Mouse (Mus musculus) G1E-ER4 (cell line): Measurements from ENCODE around the gene Hist1h2af. TPM values are rescaled to one million over a fixed set of nuclear protein-coding genes. Genes with fewer than 3 reads are reported as not detected.
"Not testable (repeated sequence)": the region's sequence is repeated elsewhere in the genome, so short reads cannot be mapped to it uniquely, and the experiment has no call there.

ENCODE experiments used
- GATA1 ChIP-seq: IDR thresholded peaks from one replicate; pipeline ENCODE4 v1.8.0; 2012; ENCODE audit warnings: low read length, inconsistent platforms
- polyA plus RNA-seq: library from polyadenylated mRNA; stranded (reverse); fragments of >175 nt; gene quantifications from 2 replicates; pipeline ENCODE4 v1.2.3, GENCODE M21; 2012

Gene Hist1h2af
- polyA plus RNA-seq, 1 experiment: 3,312 TPM

- TF ChIP-seq GATA1: no peak
Measured at GRCm38 (mm10) chr13:23562699-23563462, 29.2 kb downstream of the Hist1h2af start.

- TF ChIP-seq GATA1: no peak
Measured at GRCm38 (mm10) chr13:23564482-23564881, 30.8 kb downstream of the Hist1h2af start.

- TF ChIP-seq GATA1: no peak
Measured at GRCm38 (mm10) chr13:23571022-23571503, 37.4 kb downstream of the Hist1h2af start, which contains the start of the genes Hist1h2ae and Hist1h2bg. Gene Hist1h2ae (minus strand): TSS chr13:23571220. Gene Hist1h2bg (plus strand): TSS chr13:23571396.

GRCm38 (mm10) chr13:23572218-23573033, 38.7 kb downstream of the Hist1h2af start:
- TF ChIP-seq GATA1: no peak

GRCm38 (mm10) chr13:23573898-23574524, 40.3 kb downstream of the Hist1h2af start, which contains the start of the genes Hist1h2bf and Hist1h2ad:
Gene Hist1h2bf (minus strand): TSS chr13:23574196.
Gene Hist1h2ad (plus strand): TSS chr13:23574381.
- not testable (repeated sequence) for TF ChIP-seq GATA1

GRCm38 (mm10) chr13:23575271-23575851, 41.7 kb downstream of the Hist1h2af start, which contains the start of gene Hist1h3d:
Gene Hist1h3d (plus strand): TSS chr13:23575763.
- no peak for TF ChIP-seq GATA1

- no peak for TF ChIP-seq GATA1
Measured at GRCm38 (mm10) chr13:23576351-23576881, 42.7 kb downstream of the Hist1h2af start.

GRCm38 (mm10) chr13:23576906-23577639, 43.4 kb downstream of the Hist1h2af start:
- no peak for TF ChIP-seq GATA1

- TF ChIP-seq GATA1: no peak
Measured at GRCm38 (mm10) chr13:23577835-23578234, 44.1 kb downstream of the Hist1h2af start.

GRCm38 (mm10) chr13:23581408-23582218, 47.9 kb downstream of the Hist1h2af start, which contains the start of gene Hist1h4d:
Gene Hist1h4d (plus strand): TSS chr13:23581598.
- no peak for TF ChIP-seq GATA1

- TF ChIP-seq GATA1: no peak
Measured at GRCm38 (mm10) chr13:23582219-23583056, 48.7 kb downstream of the Hist1h2af start.

GRCm38 (mm10) chr13:23583387-23584068, 49.8 kb downstream of the Hist1h2af start:
- no peak for TF ChIP-seq GATA1

Other genes starting within 250 kb of the Hist1h2af start
- 0.73 and 0.85 TPM in 2 replicates for gene Zfp322a, start 164.7 kb upstream of the Hist1h2af start, polyA plus RNA-seq
- gene Abt1, start 110.0 kb upstream of the Hist1h2af start, polyA plus RNA-seq: 9.3 and 9.8 TPM in 2 replicates
- 2.4 and 4.2 TPM in 2 replicates for gene Btn1a1, start 68.0 kb upstream of the Hist1h2af start, polyA plus RNA-seq
- gene Btn2a2, start 45.0 kb upstream of the Hist1h2af start, polyA plus RNA-seq: not detected in 2 replicates
- gene Hist1h4h, start 2.9 kb upstream of the Hist1h2af start, polyA plus RNA-seq: 18.1 and 20.2 TPM in 2 replicates
- 17.3 and 23.2 TPM in 2 replicates for gene Hist1h3g, start 1.5 kb downstream of the Hist1h2af start, polyA plus RNA-seq
- 1.7 and 2.5 TPM in 2 replicates for gene Hist1h2bh, start 9.5 kb downstream of the Hist1h2af start, polyA plus RNA-seq
- gene Hist1h3f, start 10.1 kb downstream of the Hist1h2af start, polyA plus RNA-seq: 5.7 and 6.3 TPM in 2 replicates
- gene Hist1h4f, start 17.7 kb downstream of the Hist1h2af start, polyA plus RNA-seq: 18.7 and 20.6 TPM in 2 replicates
- gene Hist1h1d, start 19.4 kb downstream of the Hist1h2af start, polyA plus RNA-seq: 0.81 and 0.89 TPM in 2 replicates
- gene Hist1h3e, start 28.5 kb downstream of the Hist1h2af start, polyA plus RNA-seq: 11.7 and 13.1 TPM in 2 replicates
- gene Hist1h2ae, start 37.3 kb downstream of the Hist1h2af start, polyA plus RNA-seq: 18.2 and 26.0 TPM in 2 replicates
- 21.9 and 32.9 TPM in 2 replicates for gene Hist1h2bg, start 37.5 kb downstream of the Hist1h2af start, polyA plus RNA-seq
- gene Hist1h2bf, start 40.3 kb downstream of the Hist1h2af start, polyA plus RNA-seq: 8.5 and 12.9 TPM in 2 replicates
- 1.8 and 6.5 TPM in 2 replicates for gene Hist1h2ad, start 40.5 kb downstream of the Hist1h2af start, polyA plus RNA-seq
- gene Hist1h3d, start 41.9 kb downstream of the Hist1h2af start, polyA plus RNA-seq: 3.8 and 4.0 TPM in 2 replicates
- gene Hist1h4d, start 47.7 kb downstream of the Hist1h2af start, polyA plus RNA-seq: 22.9 and 29.6 TPM in 2 replicates
- gene Hist1h2be, start 87.2 kb downstream of the Hist1h2af start, polyA plus RNA-seq: 0.92 and 1.2 TPM in 2 replicates
- 5.9 and 7.2 TPM in 2 replicates for gene Hist1h1e, start 88.7 kb downstream of the Hist1h2af start, polyA plus RNA-seq
- gene Hist1h2ac, start 150.0 kb downstream of the Hist1h2af start, polyA plus RNA-seq: 1.0 and 2.0 TPM in 2 replicates
- gene Hist1h2bc, start 150.3 kb downstream of the Hist1h2af start, polyA plus RNA-seq: 16.7 and 25.9 TPM in 2 replicates
- not detected in 2 replicates for gene Hist1h1t, start 161.9 kb downstream of the Hist1h2af start, polyA plus RNA-seq
- 4.1 and 4.5 TPM in 2 replicates for gene Hist1h4c, start 164.5 kb downstream of the Hist1h2af start, polyA plus RNA-seq
- not detected in 2 replicates for gene Hfe, start 176.9 kb downstream of the Hist1h2af start, polyA plus RNA-seq
- gene Hist1h1c, start 204.9 kb downstream of the Hist1h2af start, polyA plus RNA-seq: 32.4 and 36.9 TPM in 2 replicates
- 12.2 and 13.4 TPM in 2 replicates for gene Hist1h3c, start 211.7 kb downstream of the Hist1h2af start, polyA plus RNA-seq
- 6.6 and 10.7 TPM in 2 replicates for gene Hist1h2bb, start 212.8 kb downstream of the Hist1h2af start, polyA plus RNA-seq
- 30.3 and 45.7 TPM in 2 replicates for gene Hist1h2ab, start 217.2 kb downstream of the Hist1h2af start, polyA plus RNA-seq
- 11.4 and 12.4 TPM in 2 replicates for gene Hist1h3b, start 218.4 kb downstream of the Hist1h2af start, polyA plus RNA-seq
- gene Hist1h4b, start 223.1 kb downstream of the Hist1h2af start, polyA plus RNA-seq: 9.0 and 10.6 TPM in 2 replicates
- 31.9 and 40.7 TPM in 2 replicates for gene Hist1h4a, start 227.3 kb downstream of the Hist1h2af start, polyA plus RNA-seq
- gene Hist1h3a, start 228.5 kb downstream of the Hist1h2af start, polyA plus RNA-seq: 3.9 and 6.7 TPM in 2 replicates
- gene Hist1h1a, start 229.8 kb downstream of the Hist1h2af start, polyA plus RNA-seq: 0.33 and 1.8 TPM in 2 replicates
- not detected in 2 replicates for gene Trim38, start 236.0 kb downstream of the Hist1h2af start, polyA plus RNA-seq